Mouse (Mus musculus) spleen, adult 2 months (tissue): ENCODE measurements at regions not wholly inside any gene's neighbourhood (a gene's known extent, or its start where the extent isn't known, plus 50 kb on each side); places are given as distances from the start of the nearest gene placed in this dataset.

ENCODE experiments used
- CTCF ChIP-seq: fragments of 200-500 bp; IDR thresholded peaks from 2 replicates; pipeline ENCODE4 v1.5.1; 2011; ENCODE audit warnings: mild to moderate bottlenecking, inconsistent platforms; ENCODE audit not compliant: insufficient read depth, insufficient read length, insufficient replicate concordance; ENCODE audit errors: extremely low read depth
- POLR2A ChIP-seq: fragments of 200-500 bp; IDR thresholded peaks from 2 replicates; pipeline ENCODE4 v1.6.1; 2011; ENCODE audit warnings: low read depth, low read length, inconsistent platforms

GRCm38 (mm10) chr16:50493662-50494061 is 61.5 kb upstream of the Bbx start:
- TF ChIP-seq POLR2A (no peak), CTCF (no peak)
